Mouse (Mus musculus): ENCODE results near the gene Msi1.

DNA sequence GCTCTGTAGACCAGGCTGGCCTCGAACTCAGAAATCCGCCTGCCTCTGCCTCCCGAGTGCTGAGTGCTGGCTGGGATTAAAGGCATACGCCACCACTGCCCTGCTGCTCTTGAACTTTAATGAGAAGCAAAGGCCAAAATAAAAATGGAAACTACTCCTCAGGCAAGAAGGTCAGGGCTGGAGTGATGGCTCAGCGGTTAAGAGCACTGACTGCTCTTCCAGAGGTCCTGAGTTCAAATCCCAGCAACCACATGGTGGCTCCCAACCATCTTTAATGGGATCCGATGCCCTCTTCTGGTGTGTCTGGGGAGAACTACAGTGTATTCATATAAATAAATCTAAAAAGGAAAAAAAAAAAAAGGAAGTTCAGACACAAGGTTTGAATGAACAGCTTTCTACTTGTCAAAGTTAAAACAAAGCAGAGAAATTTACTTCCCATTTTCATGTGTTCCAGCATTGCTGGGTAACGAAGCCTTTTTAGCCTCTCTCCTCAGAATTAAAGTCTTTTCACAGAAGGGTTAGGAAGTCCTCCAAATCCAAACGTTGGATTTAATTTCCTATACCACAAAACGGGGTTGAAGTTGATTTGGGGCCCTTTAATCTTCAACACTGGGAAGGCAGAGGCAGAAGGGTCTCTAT lies 58.7 kb downstream of the Msi1 start:
- TF ChIP-seq CTCF (IDR thresholded peaks at IDR 0.05; ENCODE audit: insufficient read depth, low read depth, low read length) (no peak), POLR2A (IDR thresholded peaks at IDR 0.05; ENCODE audit: insufficient read depth, low read depth, low read length) (no peak)

Data from olfactory bulb, adult 2 months (tissue).